Mouse (Mus musculus) limb, embryonic 14.5 days (tissue): ENCODE data around the gene Tmem79. TPM values are rescaled to one million over a fixed set of nuclear protein-coding genes. Genes with fewer than 3 reads are reported as not detected.
A peak's percentile ranks its signal among the peaks of the same experiment; 100 is the strongest.
"Not testable (repeated sequence)": the region's sequence is repeated elsewhere in the genome, so short reads cannot be mapped to it uniquely, and the experiment has no call there.

Source experiments
- ATAC-seq: fragments of 200-750 bp; cut with Nextera tagmentation; 2 replicates; pipeline ENCODE4 v1.8.0; 2017; ENCODE audit warnings: low read depth, moderate number of reproducible peaks, moderate TSS enrichment; ENCODE audit not compliant: low FRiP score
- DNase-seq: peaks from one replicate; pipeline ENCODE4 v3.0.0-alpha.2; 2015; ENCODE audit warnings: low spot score
- H3K27ac ChIP-seq: fragments of 300-500 bp; sonication (generic); replicated peaks from 2 replicates; pipeline ENCODE4 v1.5.1; 2014; ENCODE audit warnings: low read depth, mild to moderate bottlenecking, low read length, moderate library complexity, mixed read lengths
- H3K27me3 ChIP-seq: fragments of 300-500 bp; sonication (generic); 2 replicates; pipeline ENCODE4 v1.6.1; 2014; ENCODE audit warnings: low read length, mixed read lengths; ENCODE audit not compliant: control insufficient read depth, insufficient read depth
- H3K36me3 ChIP-seq: fragments of 300-500 bp; sonication (generic); 2 replicates; pipeline ENCODE4 v1.6.1; 2014; ENCODE audit warnings: mild to moderate bottlenecking, low read length, moderate library complexity, mixed read lengths; ENCODE audit not compliant: control insufficient read depth, insufficient read depth
- H3K4me1 ChIP-seq: fragments of 300-500 bp; sonication (generic); 2 replicates; pipeline ENCODE4 v1.6.1; 2014; ENCODE audit warnings: antibody characterized with exemption, low read length, mixed read lengths; ENCODE audit not compliant: control insufficient read depth, insufficient read depth
- H3K4me2 ChIP-seq: fragments of 300-500 bp; sonication (generic); replicated peaks from 2 replicates; pipeline ENCODE4 v1.6.1; 2014; ENCODE audit warnings: low read depth, mild to moderate bottlenecking, low read length, moderate library complexity; ENCODE audit not compliant: severe bottlenecking
- H3K4me3 ChIP-seq: fragments of 300-500 bp; sonication (generic); replicated peaks from 2 replicates; pipeline ENCODE4 v1.5.1; 2014; ENCODE audit warnings: low read length
- H3K9ac ChIP-seq: fragments of 300-500 bp; sonication (generic); 2 replicates; pipeline ENCODE4 v1.6.1; 2014; ENCODE audit warnings: mild to moderate bottlenecking, low read depth, low read length, moderate library complexity; ENCODE audit not compliant: severe bottlenecking
- H3K9me3 ChIP-seq: fragments of 300-500 bp; sonication (generic); 2 replicates; pipeline ENCODE4 v1.6.1; 2016; ENCODE audit warnings: low read length; ENCODE audit not compliant: control insufficient read depth
- POLR2A ChIP-seq: fragments of 200-500 bp; IDR thresholded peaks from 2 replicates; pipeline ENCODE4 v1.8.0; 2012; ENCODE audit warnings: inconsistent platforms, mild to moderate bottlenecking, moderate library complexity, borderline replicate concordance; ENCODE audit not compliant: insufficient read depth, insufficient read length; ENCODE audit errors: extremely low read depth
- WGBS: fragments of 180-500 bp; shearing (Covaris S2); extraction: QIAGEN DNeasy Blood & Tissue Kit; methylation state at CpG from one replicate; pipeline ENCODE4 v1.1.7; 2014; 5-methylcytosine and 5-hydroxymethylcytosine counted together
- polyA plus RNA-seq, 2 experiments: library from polyadenylated mRNA; depleted of rRNA in 1 of 2; stranded (reverse) in 1 of 2; unstranded in 1 of 2; fragments of >200 nt; fragmentation: Nextera tagmentation in 1 of 2; extraction: Ambion mirVana in 1 of 2; gene quantifications; 2 replicates each; pipeline versions ENCODE4 v1.2.1 to v1.2.3; 2012 to 2014

Tmem79 gene
- polyA plus RNA-seq, 2 experiments, result 14.3 to 22.3 TPM

- peaks cover 26% of the 10 kb centered on the region for H3K36me3 ChIP-seq
- H3K27ac ChIP-seq, result peak within 1 kb of the TSS; percentile 86
- WGBS, result under 1% methylated on average over 44 of the region's 44 CpGs
- no peaks in the 10 kb centered on the region for H3K27me3 ChIP-seq
- peak within 1 kb of the TSS; percentile 84 for H3K9ac ChIP-seq
- TF ChIP-seq POLR2A, result peak; percentile 79; the same call in 1 of the 2 replicates
- no peaks in the 10 kb centered on the region for H3K9me3 ChIP-seq
- peak within 1 kb of the TSS; percentile 80 for H3K4me3 ChIP-seq
- peak; percentile 98 for DNase-seq
- peaks cover 12% of the 10 kb centered on the region for H3K4me1 ChIP-seq
- peak within 1 kb of the TSS; percentile 70 for H3K4me2 ChIP-seq
- ATAC-seq, result peak; percentile 98
Measured at GRCm38 (mm10) chr3:88296561-88297318, 39.2 kb downstream of the Tmem79 start, which contains the start of the genes Tsacc and Cct3. Tsacc (minus strand) TSS chr3:88296999. Cct3 (plus strand) TSS chr3:88297116.

- Histone ChIP-seq H3K9me3 (no peaks in the 10 kb centered on the region), H3K9ac (peak overlapping the region; percentile 64), H3K36me3 (peaks cover 19% of the 10 kb centered on the region), H3K27me3 (no peaks in the 10 kb centered on the region), H3K4me1 (peaks cover 12% of the 10 kb centered on the region), H3K4me3 (peak overlapping the region; percentile 80), H3K4me2 (peak overlapping the region; percentile 63), H3K27ac (peak overlapping the region; percentile 81)
- 1% methylated on average over 12 of the region's 12 CpGs for WGBS
- no peak for TF ChIP-seq POLR2A
- ATAC-seq, result no peak
- no peak for DNase-seq
Measured at GRCm38 (mm10) chr3:88296110-88296560, 39.8 kb downstream of the Tmem79 start.

DNA sequence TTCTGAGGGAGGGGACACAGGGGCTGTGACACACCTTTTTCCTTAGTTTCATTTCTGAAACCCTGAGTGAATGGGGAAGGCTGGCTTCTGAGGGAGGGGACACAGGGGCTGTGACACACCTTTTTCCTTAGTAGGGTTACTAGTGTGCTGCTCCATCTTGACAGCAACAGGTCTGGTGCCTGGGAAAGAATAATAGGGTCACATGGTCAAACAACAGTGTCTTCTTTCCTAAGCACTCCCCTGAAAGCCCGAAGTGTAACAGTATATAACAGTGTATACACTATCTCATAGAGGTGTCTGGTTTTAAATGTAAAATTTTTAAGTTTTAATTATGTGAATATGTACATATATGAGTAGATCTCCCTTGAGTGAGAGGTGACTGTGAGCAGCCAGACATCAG, 40.7 kb downstream of the Tmem79 start:
- Histone ChIP-seq H3K4me3 (0 out of 2 replicates have a peak overlapping the region, but pooled peaks have one; percentile 80), H3K4me1 (peaks cover 12% of the 10 kb centered on the region)
- WGBS, result 78% methylated on average over 1 of the region's 1 CpGs

GRCm38 (mm10) chr3:88291970-88292369, 44.0 kb downstream of the Tmem79 start:
- ATAC-seq, result no peak
- 57% methylated on average over 4 of the region's 4 CpGs for WGBS
- Histone ChIP-seq H3K4me2 (no peak overlapping the region), H3K9me3 (no peaks in the 10 kb centered on the region), H3K27ac (no peak overlapping the region), H3K9ac (no peak overlapping the region), H3K27me3 (no peaks in the 10 kb centered on the region), H3K36me3 (no peaks in the 10 kb centered on the region), H3K4me3 (no peak overlapping the region), H3K4me1 (peaks cover 4% of the 10 kb centered on the region; the same call in 1 of the 2 replicates)
- DNase-seq, result no peak
- TF ChIP-seq POLR2A, result no peak

More for the DNA sequence above, 40.7 kb downstream of the Tmem79 start:
- H3K27me3 ChIP-seq, DNase-seq, ATAC-seq, H3K27ac ChIP-seq, H3K9me3 ChIP-seq: not testable (repeated sequence)
- Histone ChIP-seq H3K9ac (peak overlapping the region; percentile 64; the same call in 1 of the 2 replicates), H3K4me2 (0 out of 2 replicates have a peak overlapping the region, but pooled peaks have one; percentile 63), H3K36me3 (peaks cover 11% of the 10 kb centered on the region)

- not testable (repeated sequence) for ATAC-seq, H3K4me2 ChIP-seq, H3K27me3 ChIP-seq, H3K4me1 ChIP-seq, H3K27ac ChIP-seq, H3K9ac ChIP-seq, DNase-seq, H3K36me3 ChIP-seq, H3K4me3 ChIP-seq, H3K9me3 ChIP-seq
- 84% methylated on average over 8 of the region's 10 CpGs for WGBS
Measured at GRCm38 (mm10) chr3:88288133-88288713, 47.7 kb downstream of the Tmem79 start.
